Mouse (Mus musculus): ENCODE measurements around the gene Eef2k. TPM values are rescaled to one million over a fixed set of nuclear protein-coding genes. Genes with fewer than 3 reads are reported as not detected.

Gene Eef2k
- polyA plus RNA-seq, 1 experiment: 13.9 TPM

DNA sequence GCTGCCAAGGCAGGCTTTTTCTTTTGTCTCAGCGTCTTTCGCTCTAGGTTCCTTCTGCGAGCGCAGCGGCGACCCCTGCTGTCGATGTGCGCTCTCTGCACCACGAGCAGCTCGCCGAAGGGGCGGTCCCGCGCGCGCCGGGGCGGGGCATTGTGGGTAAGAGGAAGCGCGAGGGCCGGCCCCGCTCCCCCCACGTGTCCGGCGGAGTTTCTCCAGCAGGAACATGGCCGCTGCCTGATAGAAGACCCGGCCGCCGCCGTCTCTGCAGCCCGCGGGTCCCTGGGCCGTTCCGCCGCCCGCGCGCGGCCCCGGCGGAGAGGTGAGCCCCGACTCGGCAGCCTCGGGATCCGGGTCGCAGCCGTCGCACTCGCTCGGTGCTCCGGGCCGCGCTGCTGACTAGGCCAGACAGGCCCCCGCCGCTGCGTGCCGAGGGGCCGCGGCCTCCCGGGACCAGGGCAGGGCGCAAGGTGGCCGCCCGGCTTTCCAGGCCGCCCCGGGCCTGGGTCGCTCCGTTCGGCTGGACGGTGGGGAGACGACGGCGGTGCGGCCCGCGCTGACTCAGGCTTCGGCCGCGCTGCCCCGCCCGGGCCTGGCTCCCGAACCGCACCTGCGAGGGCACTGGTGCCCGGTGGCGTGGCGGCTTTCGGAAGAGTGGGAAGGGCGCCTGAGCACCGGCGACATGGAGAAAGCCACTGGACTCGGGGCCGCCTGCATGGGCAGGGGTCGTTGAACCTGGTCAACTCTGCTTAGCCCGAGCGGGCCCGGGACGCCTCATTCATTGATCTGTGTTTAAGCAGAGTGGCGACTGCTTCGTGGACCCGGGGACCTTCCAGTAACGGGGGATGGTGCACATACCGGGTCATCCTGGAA is 75.2 kb downstream of the Eef2k start, which contains the start of gene Polr3e:
Polr3e (plus strand) TSS at position 153 of the 870 bp plus-strand sequence.
- Histone ChIP-seq H3K4me1 (ENCODE audit: control insufficient read depth, insufficient read depth, low read length) (no peaks in the 10 kb centered on the region; the same call in 1 of the 2 replicates), H3K4me3 (replicated peaks; ENCODE audit: extremely low read depth, low read depth, low read length) (peak within 1 kb of the TSS; percentile 80)
- under 1% methylated on average over 101 of the region's 102 CpGs for WGBS
- peak; percentile 99 for DNase-seq
- TF ChIP-seq POLR2A (IDR thresholded peaks at IDR 0.05; ENCODE audit: borderline replicate concordance, extremely low read depth, low read depth, low read length) (no peak), CTCF (IDR thresholded peaks at IDR 0.05; ENCODE audit: insufficient read depth, low read length) (peak; percentile 75)

DNA sequence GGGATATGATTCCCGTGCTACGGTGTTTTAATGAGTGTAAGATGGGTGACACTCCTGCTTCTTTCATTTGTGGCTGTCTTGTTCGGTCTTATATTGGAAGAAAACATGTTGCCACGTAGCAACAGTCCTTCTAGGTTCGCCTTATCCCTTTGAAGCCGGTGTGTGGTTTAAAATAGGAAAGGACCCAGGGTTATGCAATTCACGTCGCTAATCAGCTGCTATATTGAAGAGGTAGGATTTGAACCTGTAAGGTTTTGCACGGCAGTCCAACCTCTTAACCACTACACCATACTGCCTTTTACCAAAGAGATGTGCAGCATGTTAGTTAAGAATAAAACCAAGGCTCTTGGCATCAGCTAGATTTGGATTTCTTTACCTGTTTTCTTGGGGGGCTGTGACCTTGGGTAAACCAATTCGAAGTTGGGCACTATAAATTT is 75.9 kb downstream of the Eef2k start:
- Histone ChIP-seq H3K4me3 (replicated peaks; ENCODE audit: extremely low read depth, low read depth, low read length) (peak overlapping the region; percentile 80), H3K4me1 (ENCODE audit: control insufficient read depth, insufficient read depth, low read length) (no peaks in the 10 kb centered on the region; the same call in 1 of the 2 replicates)
- TF ChIP-seq CTCF (IDR thresholded peaks at IDR 0.05; ENCODE audit: insufficient read depth, low read length): no peak
- TF ChIP-seq POLR2A (IDR thresholded peaks at IDR 0.05; ENCODE audit: borderline replicate concordance, extremely low read depth, low read depth, low read length): no peak
- WGBS: 4% methylated on average over 10 of the region's 10 CpGs
- peak; percentile 36 for DNase-seq

DNA sequence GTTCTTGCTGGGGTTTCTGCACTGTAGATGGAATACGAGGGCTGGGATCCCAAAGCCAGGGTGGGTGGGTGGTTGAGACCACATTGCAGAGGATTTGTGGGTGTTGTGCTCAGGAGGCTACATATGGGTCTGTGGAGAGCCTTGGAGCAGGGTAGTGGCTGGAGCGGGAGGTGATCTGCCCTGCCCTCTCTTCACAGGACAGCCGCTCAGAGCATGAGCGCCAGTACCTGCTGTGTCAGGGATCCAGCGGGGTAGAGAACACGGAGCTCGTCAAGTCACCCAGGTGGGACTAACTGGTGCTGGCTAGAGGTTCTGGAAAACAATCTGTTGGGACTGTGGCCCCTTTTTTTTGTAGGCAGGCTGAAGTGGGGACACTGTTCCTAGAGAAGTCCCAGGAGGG is 90.5 kb downstream of the Eef2k start:
- WGBS: 95% methylated on average over 7 of the region's 7 CpGs
- Histone ChIP-seq H3K4me3 (replicated peaks; ENCODE audit: extremely low read depth, low read depth, low read length) (no peak overlapping the region), H3K4me1 (ENCODE audit: control insufficient read depth, insufficient read depth, low read length) (no peaks in the 10 kb centered on the region)
- no peak for DNase-seq
- no peak for TF ChIP-seq CTCF (IDR thresholded peaks at IDR 0.05; ENCODE audit: insufficient read depth, low read length)
- TF ChIP-seq POLR2A (IDR thresholded peaks at IDR 0.05; ENCODE audit: borderline replicate concordance, extremely low read depth, low read depth, low read length): no peak

DNA sequence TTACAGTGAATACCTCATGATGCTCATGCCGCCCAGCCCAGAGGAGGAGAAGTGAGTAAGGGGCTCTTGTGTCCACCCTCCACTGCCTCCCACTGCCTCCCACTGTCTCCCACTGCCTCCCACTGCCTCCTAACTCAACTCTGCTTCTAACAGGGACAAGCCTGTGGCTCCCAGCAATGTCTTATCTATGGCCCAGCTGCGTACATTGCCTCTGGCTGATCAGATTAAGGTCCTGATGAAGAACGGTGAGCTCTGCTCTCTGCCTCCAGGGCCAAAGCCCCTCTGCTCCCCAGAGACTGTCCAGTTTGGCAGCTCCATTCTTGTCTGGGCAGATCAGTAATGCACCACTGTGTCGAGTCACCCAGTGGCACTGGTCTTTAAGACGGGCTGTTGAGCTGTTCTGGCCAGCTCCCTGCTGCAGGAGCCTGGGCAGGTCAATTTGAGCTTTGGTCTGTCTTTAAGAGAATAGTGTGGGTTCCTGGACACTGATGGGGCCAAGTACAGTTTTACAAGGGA is 91.1 kb downstream of the Eef2k start:
- TF ChIP-seq CTCF (IDR thresholded peaks at IDR 0.05; ENCODE audit: insufficient read depth, low read length): no peak
- 84% methylated on average over 5 of the region's 5 CpGs for WGBS
- Histone ChIP-seq H3K4me1 (ENCODE audit: control insufficient read depth, insufficient read depth, low read length) (no peaks in the 10 kb centered on the region), H3K4me3 (replicated peaks; ENCODE audit: extremely low read depth, low read depth, low read length) (no peak overlapping the region)
- no peak for DNase-seq

DNA sequence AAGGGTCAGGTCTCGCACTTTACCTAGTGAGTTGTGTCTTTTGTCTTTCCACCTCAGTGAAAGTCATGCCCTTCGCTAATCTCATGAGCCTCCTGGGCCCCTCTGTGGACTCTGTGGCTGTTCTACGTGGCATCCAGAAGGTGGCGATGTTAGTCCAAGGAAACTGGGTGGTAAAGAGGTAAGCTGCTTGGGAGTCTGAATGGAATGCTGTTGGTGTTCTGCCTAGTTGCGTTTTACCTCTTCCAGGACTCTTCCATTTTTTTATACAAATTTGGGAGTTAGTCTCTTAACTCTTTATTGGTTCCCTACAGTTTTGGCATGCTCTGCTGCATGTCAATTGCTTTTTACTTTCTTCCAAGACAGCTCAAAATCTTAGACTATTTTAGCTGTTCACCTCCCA is 92.1 kb downstream of the Eef2k start:
- H3K4me1 ChIP-seq (ENCODE audit: control insufficient read depth, insufficient read depth, low read length): no peaks in the 10 kb centered on the region
- no peak overlapping the region for H3K4me3 ChIP-seq (replicated peaks; ENCODE audit: extremely low read depth, low read depth, low read length)
- 30% methylated on average over 5 of the region's 5 CpGs for whole genome bisulfite sequencing
- TF ChIP-seq CTCF (IDR thresholded peaks at IDR 0.05; ENCODE audit: insufficient read depth, low read length): peak; percentile 81
- TF ChIP-seq POLR2A (IDR thresholded peaks at IDR 0.05; ENCODE audit: borderline replicate concordance, extremely low read depth, low read depth, low read length): no peak
- DNase-seq: peak; percentile 48

DNA sequence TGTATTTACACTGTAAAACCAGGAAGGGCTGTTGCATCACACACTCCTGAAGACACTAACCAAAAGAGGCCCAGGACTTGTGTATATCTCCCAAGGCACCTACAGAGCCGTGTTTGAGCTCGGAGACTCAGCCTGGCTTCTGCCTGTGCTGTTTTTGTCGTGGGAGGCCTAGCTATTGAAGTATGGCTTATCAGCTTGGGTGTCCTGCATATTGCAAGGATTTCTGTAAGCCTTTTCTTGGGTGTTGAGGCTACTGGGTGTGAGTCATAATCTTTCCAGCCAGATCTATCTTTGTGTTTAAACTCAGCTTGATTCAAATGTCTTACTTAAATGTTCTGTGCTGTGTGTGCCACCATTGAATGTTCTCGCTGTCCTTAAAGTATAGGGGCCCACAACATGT is 93.9 kb downstream of the Eef2k start:
- TF ChIP-seq POLR2A (IDR thresholded peaks at IDR 0.05; ENCODE audit: borderline replicate concordance, extremely low read depth, low read depth, low read length) (no peak), CTCF (IDR thresholded peaks at IDR 0.05; ENCODE audit: insufficient read depth, low read length) (no peak)
- no peak for DNase-seq
- Histone ChIP-seq H3K4me3 (replicated peaks; ENCODE audit: extremely low read depth, low read depth, low read length) (no peak overlapping the region), H3K4me1 (ENCODE audit: control insufficient read depth, insufficient read depth, low read length) (no peaks in the 10 kb centered on the region)
- WGBS: 85% methylated on average over 4 of the region's 4 CpGs

DNA sequence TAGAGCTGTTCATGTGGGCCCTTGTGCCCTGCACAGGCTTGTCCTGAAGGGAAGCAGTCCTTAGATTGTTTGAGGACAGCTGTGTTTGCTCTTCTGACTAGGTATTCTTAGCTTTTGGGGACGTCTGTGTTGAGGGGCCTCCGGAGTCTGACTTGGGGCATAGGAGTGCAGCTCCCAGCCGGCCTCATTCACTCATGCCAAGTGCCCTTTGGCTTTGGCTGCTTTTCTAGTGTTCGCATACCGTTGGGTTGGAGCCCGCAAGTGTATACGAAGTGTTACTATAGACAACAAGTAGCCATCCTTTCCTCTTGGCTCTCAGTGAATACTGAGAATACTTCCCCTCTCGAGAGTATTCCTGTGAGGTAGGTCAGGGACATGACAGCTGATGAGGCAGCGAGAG is 95.6 kb downstream of the Eef2k start:
- TF ChIP-seq POLR2A (IDR thresholded peaks at IDR 0.05; ENCODE audit: borderline replicate concordance, extremely low read depth, low read depth, low read length) (no peak), CTCF (IDR thresholded peaks at IDR 0.05; ENCODE audit: insufficient read depth, low read length) (no peak)
- no peaks in the 10 kb centered on the region for H3K4me1 ChIP-seq (ENCODE audit: control insufficient read depth, insufficient read depth, low read length)
- DNase-seq: no peak
- no peak overlapping the region for H3K4me3 ChIP-seq (replicated peaks; ENCODE audit: extremely low read depth, low read depth, low read length)
- 70% methylated on average over 9 of the region's 9 CpGs for WGBS

DNA sequence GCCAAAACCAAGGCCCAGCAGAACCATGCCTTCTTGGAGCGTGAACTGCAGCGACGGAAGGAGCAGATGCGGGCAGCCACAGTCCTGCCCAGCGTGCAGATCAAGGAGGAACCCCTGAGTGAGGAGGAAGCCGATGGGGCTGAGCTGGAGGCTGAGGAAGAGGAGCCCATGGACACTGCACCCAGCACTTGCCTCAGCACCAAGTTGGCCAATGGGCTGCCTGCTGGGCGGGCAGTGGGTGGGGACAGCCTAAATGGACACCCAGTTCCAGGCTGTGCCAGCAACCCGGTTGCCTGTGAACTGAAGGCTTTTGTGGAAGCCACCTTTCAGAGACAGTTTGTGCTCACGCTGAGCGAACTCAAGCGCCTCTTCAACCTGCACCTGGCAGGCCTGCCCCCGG is 97.7 kb downstream of the Eef2k start:
- no peak for DNase-seq
- 92% methylated on average over 12 of the region's 12 CpGs for WGBS
- H3K4me3 ChIP-seq (replicated peaks; ENCODE audit: extremely low read depth, low read depth, low read length): no peak overlapping the region
- no peaks in the 10 kb centered on the region for H3K4me1 ChIP-seq (ENCODE audit: control insufficient read depth, insufficient read depth, low read length)
- TF ChIP-seq CTCF (IDR thresholded peaks at IDR 0.05; ENCODE audit: insufficient read depth, low read length) (no peak), POLR2A (IDR thresholded peaks at IDR 0.05; ENCODE audit: borderline replicate concordance, extremely low read depth, low read depth, low read length) (no peak)

DNA sequence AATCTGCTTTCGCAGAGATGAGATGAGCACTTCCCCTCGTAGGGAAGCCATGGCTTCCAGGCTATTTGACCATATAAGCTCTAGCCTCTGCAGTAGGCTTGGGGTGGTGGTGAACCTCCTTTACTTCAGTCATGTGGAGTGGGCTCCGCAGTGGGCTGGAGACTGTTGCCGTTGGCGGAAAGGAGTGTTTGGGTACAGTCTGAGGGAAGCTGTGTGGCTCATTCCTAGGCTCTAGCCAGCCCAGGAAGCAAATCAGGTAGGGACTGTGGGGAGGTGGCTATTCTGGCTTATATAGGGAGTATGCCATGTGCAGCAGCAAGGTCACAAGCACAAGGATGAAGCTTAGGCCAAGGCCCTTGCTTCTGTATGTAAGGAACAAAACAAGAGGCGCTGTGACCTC is 98.6 kb downstream of the Eef2k start:
- TF ChIP-seq CTCF (IDR thresholded peaks at IDR 0.05; ENCODE audit: insufficient read depth, low read length) (no peak), POLR2A (IDR thresholded peaks at IDR 0.05; ENCODE audit: borderline replicate concordance, extremely low read depth, low read depth, low read length) (no peak)
- 93% methylated on average over 6 of the region's 6 CpGs for WGBS
- no peak for DNase-seq
- Histone ChIP-seq H3K4me3 (replicated peaks; ENCODE audit: extremely low read depth, low read depth, low read length) (no peak overlapping the region), H3K4me1 (ENCODE audit: control insufficient read depth, insufficient read depth, low read length) (no peaks in the 10 kb centered on the region)

DNA sequence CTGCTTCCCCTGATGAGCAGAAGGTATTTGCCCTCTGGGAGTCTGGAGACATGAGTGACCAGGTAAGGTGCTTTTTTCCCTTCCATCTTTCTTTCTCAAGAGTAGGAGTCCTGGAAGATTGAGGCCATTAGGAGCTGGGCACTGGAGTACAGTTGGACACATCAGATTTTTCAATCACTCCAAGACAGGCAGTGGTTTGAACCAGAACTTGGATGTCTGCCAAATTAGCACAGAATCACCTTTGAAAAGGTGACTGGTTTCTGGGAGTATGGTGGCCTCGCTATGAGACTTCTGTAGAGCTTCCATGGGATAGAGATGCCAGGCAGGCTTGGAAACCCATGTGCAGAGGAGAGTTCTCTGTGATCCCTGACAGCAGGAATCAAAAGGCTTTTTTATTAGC is 99.9 kb downstream of the Eef2k start:
- no peak overlapping the region for H3K4me3 ChIP-seq (replicated peaks; ENCODE audit: extremely low read depth, low read depth, low read length)
- no peak for DNase-seq
- 86% methylated on average over 1 of the region's 1 CpGs for WGBS

More for the DNA sequence above, 99.9 kb downstream of the Eef2k start:
- H3K4me1 ChIP-seq (ENCODE audit: control insufficient read depth, insufficient read depth, low read length): no peaks in the 10 kb centered on the region
- TF ChIP-seq POLR2A (IDR thresholded peaks at IDR 0.05; ENCODE audit: borderline replicate concordance, extremely low read depth, low read depth, low read length) (no peak), CTCF (IDR thresholded peaks at IDR 0.05; ENCODE audit: insufficient read depth, low read length) (no peak)
